Mouse (Mus musculus) kidney, adult 9 months (tissue): ENCODE measurements around the gene Dhx58.
"Not testable (repeated sequence)": the region's sequence is repeated elsewhere in the genome, so short reads cannot be mapped to it uniquely, and the experiment has no call there.

ENCODE experiments used
- DNase-seq: peaks from one replicate; pipeline ENCODE4 v3.0.0; 2022

The Dhx58 gene

DNA sequence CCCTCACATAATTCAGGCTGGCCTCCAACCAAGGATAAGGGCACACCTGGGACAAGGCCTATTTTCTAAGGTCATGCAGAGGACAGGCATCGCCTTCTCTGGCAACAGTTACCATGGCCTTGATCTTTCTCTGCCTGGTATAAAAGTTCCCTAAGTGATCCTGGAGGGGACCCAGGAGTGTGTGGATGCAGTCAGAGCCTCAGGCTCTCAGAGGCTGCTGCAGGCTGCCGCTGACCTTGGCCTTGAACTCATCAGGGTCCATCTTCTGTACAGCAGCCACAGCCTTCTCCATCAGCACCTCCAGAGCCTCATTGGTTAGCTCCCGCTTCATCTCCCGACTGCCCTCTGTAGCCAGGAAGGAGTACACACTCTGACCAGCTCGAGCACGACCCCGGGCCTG, 6.2 kb downstream of the Dhx58 start:
- no peak for DNase-seq

- peak; percentile 79 for DNase-seq
Measured at GRCm38 (mm10) chr11:100694926-100695325, 9.1 kb downstream of the Dhx58 start.

- DNase-seq, result no peak
Measured at GRCm38 (mm10) chr11:100693154-100693553, 10.9 kb downstream of the Dhx58 start.

GRCm38 (mm10) chr11:100692164-100692616, 11.9 kb downstream of the Dhx58 start, which contains the start of gene Zfp385c:
Gene Zfp385c (minus strand): TSS chr11:100692455.
- DNase-seq, result no peak

DNA sequence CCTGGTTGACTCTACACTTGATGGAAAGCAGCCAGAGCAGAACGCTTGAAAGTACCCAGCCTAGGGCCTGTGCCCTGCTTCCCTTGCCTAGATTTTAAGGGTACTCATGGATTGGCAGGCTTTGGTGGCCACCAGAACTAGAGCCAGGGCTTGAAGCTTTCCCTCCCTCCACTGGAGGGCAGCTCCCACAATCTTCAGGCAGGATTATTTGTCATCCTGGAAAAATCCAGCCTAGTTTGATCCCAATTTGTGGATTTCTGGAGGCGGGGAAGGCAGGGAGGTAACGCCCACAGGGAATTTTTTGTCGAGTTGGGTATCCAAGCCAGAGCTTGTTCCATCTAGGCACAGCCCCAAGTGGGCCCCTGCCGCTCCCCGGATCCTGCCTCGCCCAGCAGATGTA, 13.7 kb downstream of the Dhx58 start:
- no peak for DNase-seq

- no peak for DNase-seq
Measured at GRCm38 (mm10) chr11:100688443-100688842, 15.6 kb downstream of the Dhx58 start.

DNA sequence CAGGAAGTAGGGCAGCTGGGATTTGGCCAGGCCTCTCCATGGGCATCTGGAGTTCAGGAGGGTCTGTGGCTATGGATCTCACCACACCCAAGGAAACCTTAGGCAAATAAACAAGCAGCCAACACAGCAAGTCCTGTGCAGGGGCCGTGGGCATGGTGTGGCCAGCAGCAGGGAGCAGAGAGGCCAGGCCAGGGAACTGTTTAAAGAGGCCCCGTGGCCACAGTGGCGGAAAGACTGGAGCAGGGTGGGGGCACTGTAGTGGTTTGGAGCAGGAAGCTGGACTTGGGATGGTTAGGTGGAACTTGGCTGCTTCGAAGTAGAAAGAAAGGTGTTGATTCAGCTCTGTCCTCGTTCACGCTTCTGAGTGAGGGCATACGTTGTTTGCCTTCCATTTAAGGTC, 16.8 kb downstream of the Dhx58 start:
- no peak for DNase-seq

- no peak for DNase-seq
Measured at GRCm38 (mm10) chr11:100685371-100685770, 18.7 kb downstream of the Dhx58 start.

- no peak for DNase-seq
Measured at GRCm38 (mm10) chr11:100684084-100684483, 20.0 kb downstream of the Dhx58 start.

- DNase-seq, result no peak
Measured at GRCm38 (mm10) chr11:100682526-100682925, 21.5 kb downstream of the Dhx58 start.

GRCm38 (mm10) chr11:100681826-100682225, 22.2 kb downstream of the Dhx58 start:
- DNase-seq, result no peak

DNA sequence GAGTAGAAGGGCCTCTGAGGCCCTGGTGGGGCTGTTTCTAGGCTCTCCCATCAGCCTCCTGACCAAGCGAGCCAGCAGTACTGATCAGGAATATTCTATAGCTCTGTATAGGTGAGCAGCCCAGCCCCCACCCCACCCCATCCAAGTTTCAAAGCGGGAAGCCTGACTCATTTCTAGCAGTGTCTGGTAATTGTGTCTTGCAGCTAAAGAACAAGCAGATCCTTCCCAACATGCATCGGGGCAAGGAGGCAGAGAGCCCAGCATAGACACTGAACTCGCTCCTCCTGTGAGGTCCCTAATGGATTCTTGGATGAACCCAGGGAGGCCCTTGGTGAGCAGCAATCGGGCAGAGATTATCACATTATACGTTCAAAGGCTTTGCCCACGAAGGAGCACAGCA, 26.3 kb downstream of the Dhx58 start:
- no peak for DNase-seq

DNA sequence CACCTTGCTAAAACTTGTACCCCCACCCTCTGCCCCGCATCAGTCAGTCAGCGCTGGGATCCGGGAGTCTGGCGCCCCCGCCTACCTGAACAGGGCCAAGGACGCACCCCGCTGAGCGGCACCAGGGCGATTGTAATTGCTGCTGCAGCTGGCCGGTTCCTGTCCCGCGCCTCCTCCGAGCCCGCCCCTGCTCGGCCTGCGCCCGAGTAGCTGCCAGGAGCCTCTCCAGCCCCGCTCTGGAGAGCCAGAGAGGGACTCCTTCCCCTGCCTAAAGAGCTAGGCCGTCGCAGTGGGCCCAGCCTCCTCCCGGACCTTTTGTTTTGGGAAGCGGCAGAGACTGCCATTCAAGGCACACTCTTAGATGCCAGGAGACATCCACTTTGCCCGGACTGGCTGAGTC, 30.9 kb downstream of the Dhx58 start:
- no peak for DNase-seq

GRCm38 (mm10) chr11:100671956-100672355, 32.1 kb downstream of the Dhx58 start:
- DNase-seq, result no peak

GRCm38 (mm10) chr11:100671049-100671448, 33.0 kb downstream of the Dhx58 start:
- no peak for DNase-seq

GRCm38 (mm10) chr11:100659806-100660205, 44.3 kb downstream of the Dhx58 start:
- no peak for DNase-seq

- no peak for DNase-seq
Measured at GRCm38 (mm10) chr11:100656458-100656857, 47.6 kb downstream of the Dhx58 start.

- not testable (repeated sequence) for DNase-seq
Measured at GRCm38 (mm10) chr11:100655589-100655988, 48.5 kb downstream of the Dhx58 start.

- DNase-seq, result no peak
Measured at GRCm38 (mm10) chr11:100651748-100652147, 52.3 kb downstream of the Dhx58 start.

GRCm38 (mm10) chr11:100651205-100651604, 52.9 kb downstream of the Dhx58 start:
- no peak for DNase-seq

DNA sequence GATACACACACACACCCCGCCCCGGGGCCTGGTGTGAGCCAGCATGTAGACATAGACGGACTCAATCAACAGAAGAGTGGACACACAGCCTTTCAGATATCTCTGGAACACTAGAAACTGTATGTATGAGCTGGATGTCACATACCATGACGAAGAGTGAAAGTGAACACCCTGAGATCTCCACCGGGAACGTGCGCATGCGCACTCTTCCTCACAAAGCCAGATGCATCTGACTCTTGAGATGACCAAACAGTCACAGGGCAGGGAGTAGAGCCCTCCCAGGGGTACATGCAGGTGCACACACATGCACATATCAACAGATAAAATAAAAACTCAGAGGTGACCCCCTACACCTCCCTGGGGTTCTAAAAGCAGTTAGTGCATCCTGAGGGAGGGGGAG, 55.7 kb downstream of the Dhx58 start:
- no peak for DNase-seq

DNA sequence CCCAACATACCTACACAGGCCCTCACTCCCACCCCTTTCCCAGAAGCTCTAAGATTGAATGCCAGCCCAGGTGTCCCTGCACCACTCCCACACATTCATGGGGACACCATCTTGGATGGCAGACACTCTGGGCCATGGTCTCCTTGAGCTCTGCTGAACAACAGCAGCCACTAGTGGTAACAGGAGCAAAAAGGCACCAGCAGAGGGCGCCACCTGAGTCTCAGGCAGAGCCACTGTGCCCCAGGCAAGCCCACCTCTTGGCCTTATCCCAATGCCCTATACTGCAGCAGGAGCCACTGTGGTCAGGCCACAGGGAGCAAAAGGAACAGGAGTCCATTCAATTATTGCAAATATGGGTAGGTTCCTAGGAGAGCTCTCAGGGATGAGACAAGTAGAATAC, 57.8 kb downstream of the Dhx58 start:
- DNase-seq, result peak; percentile 47
